Mouse (Mus musculus) Muller cell, postnatal 12 days (primary cell): Measurements from ENCODE around the gene Mturn.
A peak's percentile ranks its signal among the peaks of the same experiment; 100 is the strongest.

ENCODE experiments used
- DNase-seq: peaks from one replicate; pipeline ENCODE4 v3.0.0-alpha.2; 2015; ENCODE audit errors: inconsistent ontology term

Mturn gene

DNA sequence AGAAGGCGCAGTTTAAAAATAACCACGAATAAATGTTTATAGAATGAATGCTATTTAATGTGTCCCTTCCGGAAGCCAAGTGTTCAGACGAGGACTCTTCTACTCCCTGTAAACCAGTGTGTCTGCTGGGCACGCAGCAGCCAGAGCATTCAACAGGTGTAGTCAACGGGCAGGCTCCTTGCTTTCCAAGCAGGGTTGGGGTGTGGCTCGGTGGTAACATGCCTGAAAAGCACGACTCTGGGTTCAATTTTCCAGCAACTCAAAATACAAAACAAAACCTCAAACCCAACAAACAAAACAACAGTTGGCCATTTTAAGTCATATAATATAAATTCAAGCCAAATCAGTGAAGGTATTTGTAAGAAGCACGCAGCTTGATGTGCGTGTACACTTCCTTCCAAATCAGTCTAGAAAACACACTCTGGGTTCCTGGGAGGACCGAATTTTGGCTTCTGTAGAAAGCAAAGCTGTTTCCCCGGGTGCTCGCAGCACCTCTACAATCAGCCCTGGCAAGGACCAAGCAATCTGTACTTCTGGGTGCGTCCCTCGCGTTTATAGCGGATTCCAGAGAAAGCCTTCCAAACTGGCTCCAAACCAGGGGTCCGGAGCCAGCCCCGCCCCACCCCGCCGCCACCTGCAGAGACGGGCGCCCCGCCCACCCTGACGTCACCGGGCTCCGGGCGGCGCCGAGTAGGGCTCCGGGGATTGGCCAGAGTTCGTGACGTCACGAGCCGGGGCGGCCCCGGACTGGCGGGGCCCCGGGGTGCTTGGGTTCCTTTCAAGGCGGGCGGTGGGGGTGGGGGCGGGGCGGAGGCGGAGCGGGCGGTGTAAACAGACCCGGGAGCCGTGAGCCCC, at the start of gene Mturn:
TSS of gene Mturn (plus strand) at position 734 of the 855 bp plus-strand sequence.
- peak; percentile 98 for DNase-seq

DNA sequence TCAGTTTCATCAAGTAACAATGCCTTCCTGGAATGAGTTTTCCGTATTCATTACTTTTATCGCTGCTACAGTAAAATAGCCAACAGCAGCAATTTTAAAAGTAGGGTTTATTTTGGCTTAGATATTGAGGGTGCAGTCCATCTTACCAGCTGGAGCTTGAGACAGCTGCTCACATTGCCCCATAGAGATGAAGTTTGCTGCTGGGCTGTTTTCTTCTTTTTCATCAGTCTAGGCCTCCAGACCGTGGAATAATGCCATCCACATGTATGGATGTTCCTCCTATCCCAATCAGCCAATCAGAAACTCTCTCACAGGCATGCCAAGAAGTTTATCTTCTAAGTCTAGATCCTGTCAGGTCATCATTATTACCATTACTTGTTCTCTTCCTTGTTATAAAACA, 41.5 kb upstream of the Mturn start:
- no peak for DNase-seq

DNA sequence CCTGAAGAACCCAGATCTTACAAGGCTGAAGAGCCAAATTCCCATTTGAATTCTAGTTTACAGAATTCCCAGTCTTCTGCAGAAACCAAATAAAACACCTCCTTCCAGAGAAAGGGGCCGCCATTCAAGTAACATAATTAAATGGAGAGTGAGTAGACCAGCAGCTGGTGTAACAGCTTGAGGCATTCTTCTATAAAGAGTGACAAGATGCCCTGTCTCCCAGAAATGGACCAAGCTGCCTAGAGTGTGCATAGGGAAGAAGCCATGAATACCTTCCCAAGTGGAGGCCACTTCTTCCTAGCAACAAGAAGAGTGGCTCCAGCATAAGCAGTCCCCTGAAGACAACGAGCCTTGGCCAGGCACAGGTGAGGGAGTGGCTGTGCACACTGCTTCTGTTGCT, 39.5 kb upstream of the Mturn start:
- DNase-seq, result no peak

DNA sequence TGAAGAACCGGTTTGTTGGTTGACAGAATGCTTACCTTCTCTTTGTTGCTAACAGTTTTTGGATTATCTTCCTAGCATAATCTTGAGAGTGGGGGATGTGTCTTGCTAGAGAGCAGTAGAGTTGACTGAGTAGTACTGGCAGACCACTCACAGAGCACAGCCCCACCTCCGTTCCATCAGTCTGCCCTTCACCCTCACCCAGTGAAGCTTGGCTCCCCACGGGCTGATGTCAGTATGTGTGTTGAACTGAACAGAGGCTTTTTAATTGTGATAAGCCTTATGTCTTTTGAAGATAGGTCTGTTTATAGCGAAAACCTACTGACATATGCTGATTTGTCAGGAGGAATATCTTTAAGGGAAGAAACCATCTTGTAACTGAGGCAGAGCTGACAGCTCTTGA, 38.2 kb upstream of the Mturn start:
- DNase-seq, result no peak

DNA sequence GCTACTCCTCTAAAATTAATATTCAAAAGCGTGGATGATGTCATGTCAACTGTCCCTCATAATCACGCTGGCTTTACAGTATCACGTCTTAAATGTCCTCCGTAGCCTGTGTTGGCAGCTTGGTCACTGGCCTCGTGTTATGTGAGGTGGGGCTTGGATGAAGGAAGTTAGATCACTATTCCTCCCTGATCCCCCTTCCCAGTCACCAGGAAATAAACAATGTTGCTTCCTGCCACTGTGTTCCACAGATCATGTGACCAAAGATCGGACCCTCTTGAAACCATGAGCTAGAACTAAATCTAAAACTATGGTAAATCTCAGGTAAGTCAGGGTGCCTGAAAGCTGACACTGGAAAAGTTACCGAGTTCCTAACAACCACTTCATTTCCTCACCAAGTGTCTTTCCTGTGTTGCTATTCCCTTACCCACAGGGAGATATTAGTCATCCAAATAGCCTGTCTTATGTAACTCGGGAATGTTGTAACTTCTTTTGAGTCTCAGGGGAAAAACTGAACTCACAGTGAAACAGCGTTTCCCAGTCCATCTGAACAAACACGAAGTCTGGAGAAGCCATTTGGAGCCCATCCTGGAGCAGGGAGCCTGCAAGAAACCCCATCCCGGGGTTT, 25.8 kb upstream of the Mturn start:
- DNase-seq, result peak; percentile 71

DNA sequence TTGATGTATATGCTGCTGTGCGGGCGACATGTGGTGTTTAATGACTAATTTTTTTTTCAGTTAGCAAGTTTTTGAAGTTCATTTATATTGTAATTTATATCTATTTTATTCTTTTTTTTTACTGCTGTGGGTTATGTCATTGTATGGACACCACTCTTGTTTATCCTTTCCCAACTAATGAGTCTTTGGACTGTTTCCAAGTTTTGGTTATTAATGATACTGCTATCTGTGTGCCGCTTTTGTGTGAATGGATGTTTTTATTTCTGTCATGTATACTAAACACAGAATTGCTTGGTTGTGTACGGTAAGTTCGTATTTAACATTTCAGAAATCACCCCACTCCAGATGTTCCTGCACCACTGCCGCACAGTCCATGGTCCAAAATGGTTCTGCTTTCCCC, 23.6 kb upstream of the Mturn start:
- no peak for DNase-seq

DNA sequence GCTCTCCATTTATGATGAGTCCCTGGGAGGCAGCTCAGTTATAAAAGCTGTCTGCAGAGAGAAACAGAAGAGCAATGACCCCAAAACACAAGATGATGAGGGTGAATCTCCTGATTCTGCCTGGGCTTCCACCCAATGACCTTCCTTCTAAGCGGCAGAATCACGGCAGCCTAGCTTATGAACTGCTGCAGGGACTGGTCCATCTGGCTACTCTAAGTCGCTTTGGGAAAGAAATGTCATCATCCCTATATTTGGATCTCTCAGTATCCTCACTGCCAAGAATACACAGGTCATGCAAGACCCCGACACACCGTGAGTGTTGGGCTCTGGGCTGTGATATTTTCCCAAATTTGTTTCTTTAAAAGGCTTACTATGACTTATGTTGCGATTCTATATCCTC, 11.6 kb upstream of the Mturn start:
- no peak for DNase-seq

DNA sequence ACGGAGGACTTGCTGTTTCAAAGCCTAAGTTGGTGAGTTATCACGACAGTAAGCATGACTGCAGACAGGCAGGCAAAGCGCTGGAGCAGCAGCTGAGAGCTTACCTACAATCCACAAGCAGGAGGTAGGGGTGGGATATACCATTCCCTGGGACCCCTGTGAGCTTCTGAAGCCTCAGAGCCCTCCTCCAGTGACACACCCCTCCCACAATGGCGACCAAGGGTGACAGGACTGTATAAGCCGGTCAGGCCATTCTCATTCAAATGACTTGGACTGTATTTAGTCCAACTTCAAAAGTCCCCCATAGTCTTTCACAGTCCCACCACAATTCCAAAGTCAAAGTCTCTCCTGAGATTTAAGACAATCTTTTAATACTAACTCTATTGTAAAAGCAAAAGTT, 8.5 kb upstream of the Mturn start:
- DNase-seq, result no peak

DNA sequence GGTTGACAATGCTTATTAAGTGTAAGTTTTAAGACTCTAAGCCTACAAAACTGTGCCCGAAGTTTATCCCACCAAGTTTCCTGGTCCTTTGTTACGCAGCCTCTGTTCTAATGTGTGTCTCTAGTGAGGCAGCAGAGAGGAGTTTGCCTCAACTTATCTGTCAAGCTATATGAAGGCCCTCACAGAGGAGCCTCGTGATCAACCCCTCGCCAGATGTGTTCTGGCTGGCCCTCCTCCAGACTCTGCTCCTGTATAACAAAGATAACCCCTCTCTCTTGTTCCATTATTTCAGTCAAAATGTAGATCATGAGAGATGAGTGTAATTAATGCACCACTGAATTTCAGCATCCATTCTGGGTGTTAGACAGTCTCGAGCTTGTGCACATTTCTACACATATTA, 1.7 kb upstream of the Mturn start:
- DNase-seq, result no peak

DNA sequence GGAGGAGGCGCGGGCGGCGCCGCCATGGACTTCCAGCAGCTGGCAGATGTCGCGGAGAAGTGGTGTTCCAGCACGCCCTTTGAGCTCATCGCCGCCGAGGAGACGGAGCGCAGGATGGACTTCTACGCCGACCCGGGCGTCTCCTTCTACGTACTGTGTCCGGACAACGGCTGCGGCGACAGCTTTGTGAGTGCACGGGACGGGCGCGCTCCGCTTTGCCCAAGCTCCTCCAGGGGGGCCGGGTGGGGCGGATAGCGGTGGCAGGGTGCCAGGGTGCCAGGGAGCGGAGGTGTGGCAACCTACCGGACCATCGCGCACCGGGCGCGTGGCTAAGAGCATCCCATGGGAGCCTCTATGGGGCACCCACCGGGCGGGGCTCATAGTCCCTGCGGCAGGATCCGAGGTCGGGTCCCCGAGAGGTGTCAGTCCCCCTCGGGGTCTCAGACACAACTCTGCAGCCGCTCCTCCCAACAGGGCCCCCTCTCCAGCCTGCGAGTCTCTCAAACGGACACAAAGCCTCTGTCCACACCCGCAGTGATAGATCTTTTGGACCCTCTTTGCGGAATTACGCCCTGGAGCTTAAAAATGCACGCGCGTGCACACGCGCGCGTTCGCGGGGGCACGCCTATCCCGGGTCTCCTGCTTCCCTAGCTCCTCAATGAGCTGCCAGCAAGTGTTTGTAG, 463 bp downstream of the Mturn start:
- DNase-seq, result no peak

DNA sequence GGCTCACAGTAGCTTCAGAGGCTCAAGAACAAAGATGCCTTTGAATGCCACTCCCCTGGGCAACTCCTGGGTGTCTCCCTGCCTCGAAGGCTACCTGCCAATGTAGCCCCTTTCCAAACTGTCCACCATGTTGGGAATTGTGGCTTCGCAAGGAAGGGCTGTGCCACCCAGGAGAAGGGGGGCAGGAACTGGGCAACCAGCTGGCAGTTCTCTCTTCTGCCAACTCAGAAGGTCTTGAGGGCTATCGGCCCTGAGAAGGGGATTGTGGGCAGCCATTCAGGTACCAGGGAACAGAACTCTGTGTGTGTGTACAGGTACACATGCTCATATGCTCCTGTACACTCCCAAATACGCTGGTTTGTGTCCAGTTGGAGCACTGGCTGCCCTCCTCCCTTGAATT, 2.7 kb downstream of the Mturn start:
- no peak for DNase-seq

DNA sequence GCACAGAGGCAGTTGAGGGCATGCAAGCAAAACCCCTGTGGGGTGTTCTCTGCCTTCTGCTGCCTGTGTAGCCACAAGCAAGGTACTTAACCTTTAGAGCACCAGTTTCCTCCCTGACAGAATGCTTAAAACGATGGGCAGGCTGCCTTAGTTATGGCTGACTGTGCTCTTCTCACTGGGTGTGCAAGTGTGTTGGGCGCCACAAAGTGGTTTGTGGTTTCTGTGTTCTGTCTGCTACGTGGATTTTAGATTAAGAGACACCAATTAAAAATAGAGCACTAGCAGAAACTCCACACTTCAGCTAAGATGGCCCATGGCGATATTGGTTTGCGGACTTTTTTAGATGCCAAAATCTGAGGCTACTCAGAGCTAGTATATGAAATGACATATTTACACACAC, 3.7 kb downstream of the Mturn start:
- no peak for DNase-seq

DNA sequence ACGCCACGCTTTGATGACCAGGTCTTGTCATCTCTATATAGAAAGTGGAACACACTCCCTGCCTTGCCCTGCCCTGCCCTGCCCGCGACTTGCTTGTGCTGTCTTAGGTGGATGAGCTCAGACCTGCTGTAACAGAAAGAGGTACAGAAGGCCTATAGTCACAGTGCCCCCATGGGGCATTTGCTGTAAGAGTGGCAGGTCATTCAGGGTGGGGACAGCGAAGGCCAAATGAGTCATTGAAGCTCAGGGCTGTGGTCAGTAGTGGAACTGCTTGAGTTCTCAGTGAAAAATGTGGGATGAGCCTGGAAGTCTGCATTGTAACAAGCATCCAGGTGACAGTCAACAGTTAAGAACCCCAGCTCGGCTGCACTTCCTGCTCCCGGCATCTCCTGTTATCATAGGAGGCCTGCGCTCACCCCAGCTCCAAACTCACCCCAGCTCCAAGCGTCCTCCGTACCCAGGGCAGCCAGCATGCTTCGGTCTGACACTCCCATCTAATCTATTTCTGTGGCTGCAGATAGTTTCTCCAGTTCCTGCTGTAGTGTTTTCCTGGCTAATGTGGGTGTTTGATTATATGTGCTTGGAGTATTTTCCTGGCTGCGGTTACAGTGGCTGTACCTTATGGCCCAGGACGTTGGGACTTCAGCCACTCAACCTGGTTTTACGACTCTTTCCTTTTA, 4.4 kb downstream of the Mturn start:
- no peak for DNase-seq

DNA sequence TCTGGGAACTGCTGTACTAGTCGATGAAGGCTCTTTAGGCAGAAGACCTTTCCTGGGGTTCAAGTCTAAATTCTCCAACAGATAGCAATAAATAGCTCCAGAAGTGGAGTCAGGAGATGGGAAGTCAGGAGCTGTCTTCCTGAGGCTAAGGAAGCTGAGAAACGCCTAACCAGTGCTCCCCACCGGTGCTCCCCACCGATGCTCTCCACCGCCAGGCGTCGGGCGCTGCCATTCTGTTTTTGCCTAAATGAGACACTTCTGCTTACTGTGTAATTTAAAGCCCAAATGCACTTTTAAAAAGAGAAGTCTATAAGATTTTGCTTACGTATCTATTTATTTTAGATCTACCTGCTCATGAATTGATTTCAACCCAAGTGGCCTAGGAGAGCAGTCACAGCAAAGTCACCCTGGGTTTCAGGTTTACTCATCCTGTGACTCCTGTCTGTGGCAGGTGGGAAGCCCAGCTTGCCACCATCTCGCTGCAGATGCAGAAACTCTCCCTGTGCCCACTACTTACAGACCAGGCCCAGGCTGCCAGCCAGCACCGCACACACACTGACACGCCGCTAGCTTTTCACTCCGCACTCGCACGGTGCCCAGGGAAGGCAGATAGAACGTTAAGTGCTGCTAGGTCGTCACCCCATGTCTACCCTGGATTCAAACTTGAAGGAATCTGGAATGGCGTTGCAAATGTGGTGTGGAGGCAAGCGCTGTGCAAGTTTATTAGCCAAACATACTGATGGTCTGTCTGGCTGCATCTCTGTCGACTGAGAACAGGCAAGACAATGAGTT, 5.7 kb downstream of the Mturn start:
- DNase-seq, result no peak

DNA sequence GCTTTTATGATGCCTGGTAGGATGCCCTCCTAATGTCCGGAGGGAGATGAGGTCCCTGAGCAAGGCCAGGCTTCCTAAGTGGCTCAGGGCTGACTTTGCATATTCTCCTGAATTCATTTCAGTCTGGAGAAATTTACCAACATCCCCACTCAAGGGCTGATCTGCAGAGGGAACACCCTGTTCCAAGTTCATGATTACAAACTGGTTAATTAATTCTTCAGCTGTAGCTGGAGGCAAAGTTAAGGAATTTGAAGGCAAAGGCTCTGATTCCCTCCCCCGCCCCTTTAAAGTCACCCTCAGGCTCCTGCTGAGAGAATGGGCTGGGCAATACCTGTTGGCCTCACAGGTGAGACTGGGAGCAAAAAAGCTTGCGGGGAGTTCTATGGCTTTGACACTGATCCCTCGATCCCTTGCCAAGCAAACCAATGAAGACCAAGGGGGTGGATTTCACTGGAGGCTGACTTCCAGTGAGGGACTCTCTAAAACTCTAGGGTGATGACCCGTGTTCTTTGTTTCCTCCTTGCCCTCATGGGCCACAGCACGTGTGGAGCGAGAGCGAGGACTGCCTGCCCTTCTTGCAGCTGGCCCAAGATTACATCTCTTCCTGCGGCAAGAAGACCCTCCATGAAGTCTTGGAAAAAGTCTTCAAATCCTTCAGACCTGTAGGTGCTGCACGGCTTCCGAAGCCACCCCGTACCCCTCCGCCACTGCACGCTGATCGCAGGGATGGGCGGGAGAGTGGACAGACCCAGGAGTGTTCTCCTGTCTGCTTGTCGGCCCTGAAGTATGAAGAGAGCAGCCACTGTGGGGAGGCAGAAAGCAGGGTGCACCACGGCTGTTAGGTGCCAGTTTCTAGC, 7.3 kb downstream of the Mturn start:
- DNase-seq, result no peak

DNA sequence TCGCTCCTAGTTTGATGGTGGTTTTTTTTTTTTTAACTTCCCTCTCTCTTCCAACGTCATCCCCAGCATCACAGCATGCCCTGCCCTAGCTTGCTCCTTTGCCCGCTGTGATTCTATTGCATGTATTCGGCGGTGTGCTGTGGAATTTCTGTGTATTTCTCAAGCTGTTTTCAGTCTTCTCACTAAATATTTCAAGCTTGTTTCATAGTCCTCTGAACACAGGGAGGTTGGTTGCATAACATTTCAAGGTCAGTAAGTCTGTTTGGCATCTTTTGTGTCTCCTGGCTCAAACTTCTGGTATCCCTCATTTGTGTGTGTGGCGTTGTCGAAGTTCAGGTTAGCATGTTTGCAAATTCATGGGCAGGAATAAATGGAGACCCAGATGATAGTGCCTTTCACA, 8.3 kb downstream of the Mturn start:
- no peak for DNase-seq

DNA sequence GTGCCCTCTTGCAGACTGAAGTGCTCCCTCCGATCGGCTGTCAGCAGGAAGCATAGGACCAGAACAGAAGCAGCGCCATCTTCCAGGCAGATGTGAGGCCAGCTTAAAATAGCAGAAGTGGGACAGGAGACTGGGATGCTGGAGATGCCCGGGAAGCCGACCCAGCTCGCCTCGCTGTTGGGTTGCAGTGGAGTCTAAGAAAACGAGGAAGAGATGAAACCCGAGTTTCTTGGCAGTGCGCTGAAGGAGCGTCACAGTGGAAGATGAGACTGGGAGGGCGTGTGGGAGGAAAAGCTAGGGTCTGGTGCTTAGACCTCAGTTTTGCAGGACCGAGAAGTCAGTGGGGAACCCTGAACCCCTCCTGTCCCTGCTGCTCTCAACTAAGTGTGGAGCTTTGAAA, 9.4 kb downstream of the Mturn start:
- DNase-seq, result no peak

DNA sequence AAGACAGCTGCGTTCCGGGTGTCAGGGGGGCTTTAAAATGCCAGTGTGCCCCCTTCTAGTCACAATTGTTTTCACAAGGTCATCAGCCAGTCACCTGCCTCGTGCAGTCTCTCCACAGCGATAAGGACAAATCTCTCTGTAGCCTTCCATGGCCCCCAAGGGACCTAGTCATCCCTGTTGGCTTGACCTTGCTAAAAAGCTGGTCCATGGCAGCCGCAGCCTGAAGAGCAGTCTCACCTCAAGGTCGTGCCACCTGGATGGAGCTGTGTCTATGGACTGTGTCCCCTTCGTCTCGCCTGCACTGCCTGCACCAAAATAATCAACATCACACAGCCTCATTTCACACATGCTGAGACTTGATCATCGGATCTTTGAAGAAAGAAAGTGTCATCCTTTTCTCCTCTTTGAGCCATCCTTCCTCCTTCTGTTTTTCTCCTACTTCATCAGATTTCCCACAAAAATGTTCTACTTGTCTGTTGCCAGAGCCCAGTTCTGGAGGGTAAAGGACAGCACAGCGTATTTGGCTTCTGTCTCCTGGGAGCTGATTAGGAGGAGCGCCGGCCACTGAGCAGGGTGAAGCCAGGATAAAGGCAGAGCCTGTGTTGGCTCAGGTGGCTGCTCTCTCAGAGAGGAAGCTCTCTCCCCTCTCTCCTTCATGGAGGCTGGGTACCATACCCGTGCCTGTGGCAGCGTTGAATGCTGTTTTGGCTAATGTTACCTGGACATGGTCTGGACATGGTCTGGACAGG, 10.1 kb downstream of the Mturn start:
- no peak for DNase-seq

DNA sequence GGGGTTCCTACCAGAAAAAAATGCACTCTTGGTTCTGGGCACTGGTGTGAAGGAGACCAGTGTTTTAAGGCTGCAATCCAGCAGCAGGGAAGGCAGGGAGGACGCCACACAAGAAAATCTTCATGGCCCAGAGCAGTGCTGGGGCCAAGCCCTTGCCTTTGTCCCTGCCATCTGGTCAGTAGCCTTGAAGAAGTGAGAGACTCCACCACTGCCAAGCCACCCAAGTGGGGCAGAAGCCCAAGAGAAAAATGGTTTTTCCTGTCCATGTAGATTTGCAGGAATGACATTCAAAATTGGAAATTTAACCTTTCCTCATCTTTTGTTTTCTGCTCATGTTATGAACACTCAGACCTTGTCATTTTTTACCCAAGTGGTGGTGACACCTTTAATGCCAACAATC, 10.8 kb downstream of the Mturn start:
- no peak for DNase-seq

DNA sequence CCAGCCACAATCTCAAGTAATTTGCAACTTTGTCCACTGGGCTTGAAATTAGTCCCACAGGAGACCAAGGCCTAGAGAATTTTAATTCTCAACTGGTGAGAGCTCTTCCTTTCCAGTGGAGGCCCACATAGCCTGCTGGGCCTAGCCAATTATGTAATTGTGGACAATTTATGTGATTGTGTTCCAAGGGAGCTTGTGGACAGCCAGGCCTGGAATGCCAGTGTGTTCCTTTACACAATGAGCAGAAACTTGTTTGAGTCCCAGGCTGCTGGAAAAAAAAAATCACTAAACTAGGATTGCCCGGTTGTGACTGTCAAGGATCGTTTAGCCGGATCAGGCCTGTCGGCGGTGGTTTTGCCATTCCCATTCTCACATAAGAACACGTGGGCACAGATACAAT, 11.9 kb downstream of the Mturn start:
- DNase-seq, result peak; percentile 68
